Mouse (Mus musculus) adrenal gland, adult (tissue): Measurements from ENCODE around the gene Med8.

Experiments
- DNase-seq, 2 experiments: peaks; one replicate each; pipeline ENCODE4 v3.0.0; 2022 to 2023; ENCODE audit warnings: low spot score in 1 of 2; ENCODE audit not compliant: inconsistent age in 2 of 2

Gene Med8

DNA sequence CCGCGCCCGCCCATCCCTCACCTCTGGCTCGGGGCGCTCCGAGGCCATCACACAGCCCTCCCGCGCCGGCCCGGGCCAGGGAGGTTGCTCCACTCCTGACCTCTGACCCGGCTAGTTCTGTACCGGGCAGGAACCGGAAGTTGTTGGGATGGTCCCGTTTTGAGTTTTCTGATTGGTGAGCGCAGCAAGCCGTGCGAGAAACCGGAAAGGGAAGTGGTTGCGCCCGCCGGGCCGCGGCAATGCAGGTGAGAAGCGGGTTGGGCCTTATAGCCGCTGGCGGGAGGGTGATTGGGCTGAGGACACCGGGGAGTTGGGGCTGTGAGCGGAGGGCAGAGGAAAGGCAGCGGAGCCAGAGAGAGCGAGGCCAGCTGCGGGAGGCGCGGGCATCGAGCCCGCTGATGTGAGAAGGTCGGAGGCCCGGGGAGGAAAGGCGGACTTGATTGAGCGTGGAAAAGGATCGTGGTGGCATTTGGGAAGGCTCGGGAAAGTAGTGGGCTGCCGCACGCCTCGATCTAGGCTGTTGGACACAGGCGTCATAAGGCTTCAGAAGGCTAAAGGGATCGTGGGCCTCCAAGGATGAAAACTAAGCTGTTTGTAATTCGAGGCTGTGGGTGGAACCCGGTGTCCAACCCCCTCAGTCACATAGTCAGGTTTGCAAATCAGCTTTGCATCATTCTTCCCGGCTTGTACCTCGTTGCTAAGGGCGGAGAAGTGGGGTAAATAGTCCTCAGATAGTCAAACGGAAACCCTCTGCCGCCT, at the start of gene Med8, which contains the start of gene Szt2:
Gene Med8 (plus strand): TSS at position 196 of the 759 bp plus-strand sequence.
Gene Szt2 (minus strand): TSS at position 132 of the 759 bp plus-strand sequence.
- peak; percentile 93 to 98 for DNase-seq

DNA sequence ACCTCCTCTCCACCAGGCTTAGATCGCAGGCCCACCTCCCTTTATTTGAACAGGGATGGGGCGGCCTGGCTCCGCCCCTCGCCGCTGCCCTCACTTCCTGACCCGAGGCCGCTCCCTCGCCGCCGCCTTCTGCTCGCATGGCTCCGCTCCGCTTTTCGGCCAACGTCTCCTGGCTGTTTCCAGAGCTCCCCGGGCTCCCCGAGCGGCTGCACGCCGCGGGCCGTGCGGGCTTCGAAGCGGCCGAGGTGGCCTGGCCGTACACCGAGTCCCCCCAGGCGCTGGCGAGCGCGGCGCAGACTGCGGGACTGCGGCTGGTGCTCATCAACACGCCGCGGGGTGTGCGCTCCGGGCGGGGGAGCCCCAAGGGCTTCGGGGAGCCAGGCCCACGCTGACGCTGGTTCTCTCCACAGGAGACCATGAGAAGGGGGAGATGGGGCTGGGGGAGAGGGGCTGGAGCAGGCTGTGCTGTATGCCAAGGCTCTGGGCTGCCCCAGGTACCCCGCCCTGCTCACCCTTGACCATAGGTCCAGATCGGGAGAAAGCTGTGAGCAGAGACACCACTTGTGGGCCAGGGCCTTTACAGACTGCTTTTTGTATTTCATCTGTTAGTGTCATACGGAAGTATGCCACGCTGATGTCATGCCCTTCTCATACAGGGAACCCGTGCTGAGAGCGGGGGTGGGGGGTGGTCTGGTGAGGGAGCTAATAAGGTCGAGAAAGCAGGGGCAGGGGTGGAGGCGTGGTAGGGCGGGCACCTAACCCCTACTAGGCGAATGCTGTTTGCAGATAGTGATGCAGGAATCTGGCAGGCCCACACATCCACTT, 49.0 kb upstream of the Med8 start:
- peak; percentile 82 to 95 for DNase-seq

- DNase-seq, result no peak
These were observed 47.7 kb upstream of the Med8 start for GRCm38 (mm10) chr4:118361451-118361850.

GRCm38 (mm10) chr4:118362879-118363278, 46.3 kb upstream of the Med8 start:
- DNase-seq, result no peak

DNA sequence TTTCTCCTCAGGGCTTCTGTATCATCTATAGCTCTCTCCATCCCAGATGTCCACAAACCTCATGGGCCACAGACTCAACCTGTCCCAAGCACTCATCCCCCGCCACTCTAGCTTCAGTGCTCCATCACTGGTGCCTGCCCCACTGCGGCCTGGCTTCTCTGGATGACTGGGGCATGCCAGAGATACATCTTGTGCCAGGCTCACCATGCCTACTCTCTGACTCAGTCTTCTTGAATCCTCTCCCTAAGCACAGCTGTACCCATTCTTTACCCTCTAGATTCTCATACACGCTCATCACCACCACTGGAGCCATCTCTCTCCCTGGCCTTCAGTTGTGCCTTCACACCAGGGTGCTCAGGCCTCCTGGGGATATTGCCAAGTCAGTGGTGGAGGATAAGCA, 45.2 kb upstream of the Med8 start:
- no peak for DNase-seq

GRCm38 (mm10) chr4:118364641-118365040, 44.5 kb upstream of the Med8 start:
- no peak for DNase-seq

- peak in 1 of 2 experiments; percentile 62 for DNase-seq
These were observed 43.1 kb upstream of the Med8 start for GRCm38 (mm10) chr4:118365991-118366390.

- DNase-seq, result peak in 1 of 2 experiments; percentile 24
These were observed 41.6 kb upstream of the Med8 start for GRCm38 (mm10) chr4:118367551-118367950.

- DNase-seq, result peak in 1 of 2 experiments; percentile 79
These were observed 40.5 kb upstream of the Med8 start for GRCm38 (mm10) chr4:118368616-118369015.

DNA sequence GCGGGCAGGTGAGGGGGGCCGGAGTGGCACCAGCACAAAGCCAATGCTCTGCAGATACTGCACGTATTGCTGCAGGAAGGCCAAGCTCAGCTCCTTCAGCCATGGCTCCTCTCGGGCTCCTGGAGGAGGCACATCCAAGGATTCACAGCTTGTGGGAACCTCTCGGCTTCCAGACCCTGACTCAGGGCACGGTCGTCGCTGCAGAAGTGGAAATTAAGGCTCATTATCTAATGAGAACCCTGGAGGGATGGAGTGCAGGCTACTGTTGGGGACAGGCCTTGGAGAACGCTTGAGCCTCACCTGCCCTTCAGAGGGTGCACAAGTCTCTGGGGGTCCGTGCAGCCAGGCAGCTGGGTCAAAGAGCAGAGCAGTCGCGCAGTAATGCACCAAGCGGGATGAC, 37.3 kb upstream of the Med8 start:
- no peak for DNase-seq

DNA sequence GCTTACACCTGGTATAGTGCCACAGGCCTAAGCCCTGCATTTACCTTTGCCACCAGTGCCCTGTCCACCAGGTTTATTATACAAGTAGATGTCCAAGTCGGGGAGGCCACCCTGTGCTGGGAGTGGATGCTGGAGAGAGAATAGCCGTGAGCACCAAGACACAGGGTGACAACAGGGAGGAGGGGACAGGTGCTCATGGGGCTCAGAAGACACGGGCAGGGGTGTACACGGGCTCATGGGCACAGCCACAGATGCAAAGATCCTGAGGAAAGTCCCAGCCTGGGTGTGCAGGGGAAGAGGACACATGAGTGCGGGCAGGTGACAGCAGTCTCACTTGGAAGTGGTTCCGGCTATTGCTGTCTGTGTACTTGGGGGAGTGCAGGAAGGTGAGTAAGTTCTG, 33.1 kb upstream of the Med8 start:
- DNase-seq, result no peak

DNA sequence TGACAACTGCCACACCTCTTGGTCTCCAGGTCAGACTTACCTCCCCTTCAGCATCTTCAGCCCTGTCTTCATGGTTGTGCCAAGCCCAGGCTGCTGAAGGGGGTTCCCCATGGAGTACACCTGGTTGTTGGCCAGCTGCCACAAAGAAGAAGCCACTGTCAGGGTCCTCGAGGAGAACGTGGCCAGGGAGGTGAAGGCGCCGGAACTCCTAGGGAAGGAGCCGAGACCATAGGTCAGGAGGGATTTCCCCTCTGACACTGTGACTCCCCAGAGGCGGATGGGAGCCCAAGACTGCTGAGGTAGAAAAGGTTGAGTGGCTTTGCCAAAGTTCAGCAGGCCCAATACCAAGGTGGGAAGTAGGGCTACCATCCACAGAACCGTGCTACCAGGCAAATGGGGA, 25.9 kb upstream of the Med8 start:
- no peak for DNase-seq

- DNase-seq, result no peak
These were observed 21.8 kb upstream of the Med8 start for GRCm38 (mm10) chr4:118387316-118387715.

- DNase-seq, result no peak
These were observed 19.0 kb upstream of the Med8 start for GRCm38 (mm10) chr4:118390146-118390545.

GRCm38 (mm10) chr4:118394505-118394904, 14.6 kb upstream of the Med8 start:
- DNase-seq, result no peak

DNA sequence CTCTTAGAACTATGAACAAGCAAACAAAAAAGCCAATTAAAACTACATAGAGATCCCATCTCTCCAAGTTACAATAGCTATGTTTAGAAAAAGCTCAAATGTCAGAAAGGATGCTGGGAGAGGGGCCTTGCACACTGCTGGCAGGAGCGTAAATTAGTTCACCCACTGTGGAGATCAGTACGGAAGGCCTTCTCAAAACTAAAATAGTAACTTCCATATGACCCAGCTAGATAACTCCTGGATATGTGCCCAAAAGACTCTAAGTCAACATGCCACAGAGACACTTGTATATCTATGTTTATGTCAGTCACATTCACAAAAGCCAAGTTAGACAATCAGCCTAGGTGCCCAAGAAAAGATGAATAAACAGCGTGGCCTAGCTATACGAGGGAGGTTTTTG, 13.8 kb upstream of the Med8 start:
- no peak for DNase-seq

DNA sequence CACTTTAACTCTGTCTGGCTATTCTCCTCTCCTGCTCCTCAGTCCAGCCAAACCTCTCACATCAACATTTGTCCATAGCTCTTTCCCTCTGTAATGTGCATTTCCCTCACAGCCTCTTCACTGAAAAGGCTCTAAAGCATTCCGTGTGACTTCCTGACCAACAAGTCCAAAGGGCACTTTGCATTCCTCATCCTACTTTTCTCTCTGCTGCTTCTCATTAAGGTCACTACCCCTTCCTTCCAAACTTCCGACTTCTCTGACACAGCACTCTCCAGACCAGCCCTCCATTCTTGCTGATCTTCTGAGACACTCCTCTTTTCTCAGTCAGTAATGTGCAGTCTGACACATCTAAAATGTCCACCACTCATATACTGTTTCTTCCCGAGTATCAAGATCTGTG, 12.7 kb upstream of the Med8 start:
- no peak for DNase-seq

GRCm38 (mm10) chr4:118398400-118398799, 10.7 kb upstream of the Med8 start:
- peak in 1 of 2 experiments; percentile 51 for DNase-seq

- DNase-seq, result peak in 1 of 2 experiments; percentile 28
These were observed 7.7 kb upstream of the Med8 start for GRCm38 (mm10) chr4:118401421-118401820.

DNA sequence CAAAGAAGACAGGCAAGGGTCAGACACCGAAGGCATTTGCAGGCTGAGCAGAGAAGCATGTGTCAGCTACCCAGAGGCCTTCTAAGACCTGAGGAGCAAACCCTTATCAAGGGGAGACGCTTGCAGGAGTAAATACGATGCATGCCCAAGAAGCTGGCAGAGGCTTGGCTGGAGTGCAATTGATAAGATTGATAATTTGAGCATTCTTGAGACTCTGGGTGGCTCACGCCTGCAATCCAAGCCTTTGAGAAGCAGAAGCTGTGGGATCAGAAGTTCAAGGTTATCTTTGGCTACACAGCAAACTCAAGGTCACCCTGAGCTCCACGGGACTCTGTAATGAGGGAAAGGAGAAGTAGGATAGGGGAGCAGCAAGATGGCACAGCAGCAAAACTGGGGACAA, 7.2 kb upstream of the Med8 start:
- DNase-seq, result peak; percentile 37 to 76

DNA sequence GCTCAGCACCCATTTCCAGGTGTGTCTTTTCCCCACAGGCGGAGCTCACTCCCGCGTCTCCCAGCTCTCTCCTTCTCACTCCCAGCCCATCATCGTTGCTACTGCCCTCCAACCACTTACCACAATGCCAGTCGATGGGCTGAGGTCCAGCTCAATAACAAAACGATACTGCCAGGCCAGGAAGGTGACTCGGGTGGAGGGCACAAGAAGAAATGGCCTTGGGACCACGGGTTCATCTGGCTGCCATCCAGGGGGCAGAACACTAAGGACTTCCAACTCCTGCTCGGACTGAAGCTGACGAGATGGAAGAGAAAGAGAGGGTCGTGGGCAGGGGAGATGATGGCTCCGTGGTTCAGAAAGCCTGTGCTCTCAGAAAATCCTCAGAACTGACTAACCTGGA, 6.4 kb upstream of the Med8 start:
- peak; percentile 60 to 72 for DNase-seq

DNA sequence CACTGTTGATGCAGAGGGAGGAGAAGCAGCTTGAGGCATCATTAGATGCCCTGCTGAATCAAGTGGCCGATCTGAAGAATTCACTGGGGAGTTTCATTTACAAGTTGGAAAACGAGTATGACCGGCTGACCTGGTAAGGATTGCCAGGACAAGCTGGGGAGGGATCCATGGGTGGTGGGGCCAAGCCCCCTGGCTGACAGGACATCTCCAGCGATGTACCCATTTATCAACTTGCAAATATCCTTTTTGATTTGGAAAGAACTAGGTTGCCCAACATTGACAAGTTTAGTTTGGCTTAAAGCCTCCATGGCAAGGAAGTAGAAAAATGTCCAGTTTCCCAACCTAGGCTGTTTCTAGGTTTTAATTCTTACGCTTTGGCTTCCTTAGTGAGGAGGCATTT, 1.7 kb downstream of the Med8 start:
- DNase-seq, result no peak
